Mouse (Mus musculus) E14TG2a.4 (cell line): ENCODE measurements around the gene Tmem160.

Experiments used
- CTCF ChIP-seq: conservative IDR thresholded peaks from 2 replicates; pipeline ENCODE4 v1.5.1; 2014; ENCODE audit warnings: low read length
- NANOG ChIP-seq: IDR thresholded peaks from 2 replicates; pipeline ENCODE4 v1.6.1; 2014; ENCODE audit warnings: borderline replicate concordance, low read length, mixed read lengths

DNA sequence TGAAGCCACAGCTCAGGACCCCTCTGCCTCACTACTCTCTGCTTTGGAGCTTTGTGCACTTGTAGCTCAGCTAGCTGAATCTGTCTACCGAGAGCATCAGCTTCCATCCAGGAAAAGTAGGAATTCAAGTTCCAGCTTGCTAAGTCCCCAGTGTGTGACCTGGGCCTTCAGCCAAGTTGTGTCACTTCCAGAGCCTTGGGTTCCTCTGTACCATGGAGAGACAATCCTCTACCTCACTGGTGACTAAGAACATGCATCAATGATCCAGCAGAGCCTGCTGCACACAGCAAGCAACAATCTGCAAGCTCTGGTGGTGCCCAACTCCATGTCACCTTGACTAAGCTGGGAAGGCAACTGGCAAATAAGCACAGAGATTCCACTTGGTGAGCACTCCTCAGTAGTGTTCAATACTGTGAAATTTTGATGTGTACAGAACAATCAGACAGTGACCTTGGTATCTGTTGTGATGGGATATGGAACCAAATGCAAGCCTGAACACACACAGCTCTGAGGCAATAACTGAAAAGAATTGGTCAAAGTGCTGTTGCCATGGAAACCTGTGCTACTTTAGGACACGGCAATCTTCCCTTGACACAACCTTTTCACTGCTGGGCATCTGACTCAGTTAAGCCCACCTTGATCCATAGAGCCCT is 52.1 kb downstream of the Tmem160 start:
- TF ChIP-seq CTCF (no peak), NANOG (no peak)
